Mouse (Mus musculus) spleen, adult 2 months (tissue): ENCODE measurements around the gene Grik4.

Experiments
- CTCF ChIP-seq: fragments of 200-500 bp; IDR thresholded peaks from 2 replicates; pipeline ENCODE4 v1.5.1; 2011; ENCODE audit warnings: mild to moderate bottlenecking, inconsistent platforms; ENCODE audit not compliant: insufficient read depth, insufficient read length, insufficient replicate concordance; ENCODE audit errors: extremely low read depth
- POLR2A ChIP-seq: fragments of 200-500 bp; IDR thresholded peaks from 2 replicates; pipeline ENCODE4 v1.6.1; 2011; ENCODE audit warnings: low read depth, low read length, inconsistent platforms

DNA sequence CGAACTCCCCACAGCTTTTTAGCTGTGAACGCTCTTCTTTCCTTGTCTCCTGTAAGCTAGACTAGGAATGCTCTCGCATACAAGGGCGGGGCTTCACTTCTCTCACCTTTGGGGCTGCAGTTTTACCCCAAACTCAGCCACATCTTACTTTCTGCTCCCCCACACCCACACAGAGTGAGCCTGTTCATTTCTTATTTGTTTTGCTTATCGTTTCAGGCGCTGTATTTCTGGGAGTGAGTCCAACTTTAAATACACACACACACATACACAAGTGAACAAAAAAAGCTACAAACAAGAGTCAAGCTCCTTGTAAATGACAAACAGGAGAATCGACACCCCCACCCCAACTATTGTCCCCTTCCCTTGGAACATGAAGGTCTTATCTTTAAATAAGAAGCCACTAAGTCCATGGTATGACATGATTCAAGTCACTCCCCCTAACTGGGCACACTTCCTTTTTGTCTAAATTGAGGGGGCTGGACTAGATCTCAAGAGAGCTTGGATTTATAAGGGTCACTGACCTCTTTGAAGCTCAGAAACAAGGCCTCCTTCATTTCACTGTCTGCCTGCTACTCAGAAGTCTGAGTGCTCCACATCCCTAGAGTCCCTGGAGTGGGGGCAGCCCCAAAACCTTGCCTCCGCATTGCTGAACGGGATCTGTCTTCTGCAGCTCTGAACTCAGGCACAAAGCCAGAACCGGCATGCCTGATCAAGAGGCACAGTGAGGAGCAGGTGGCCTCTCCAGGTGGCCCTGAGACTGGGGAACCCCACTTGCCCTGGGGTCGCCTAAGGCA, 79.1 kb downstream of the Grik4 start:
- no peak for TF ChIP-seq POLR2A
- no peak for TF ChIP-seq CTCF
